Mouse (Mus musculus) embryonic facial prominence, embryonic 12.5 days (tissue): Measurements from ENCODE around the gene Gm28539. TPM values are rescaled to one million over a fixed set of nuclear protein-coding genes. Genes with fewer than 3 reads are reported as not detected.
"Not testable (repeated sequence)": the region's sequence is repeated elsewhere in the genome, so short reads cannot be mapped to it uniquely, and the experiment has no call there.

Experiments
- ATAC-seq: fragments of 200-750 bp; cut with Nextera tagmentation; 2 replicates; pipeline ENCODE4 v1.8.0; 2017; ENCODE audit not compliant: insufficient number of reproducible peaks, insufficient read depth, low FRiP score, low TSS enrichment
- H3K27ac ChIP-seq: fragments of 300-500 bp; sonication (generic); 2 replicates; pipeline ENCODE4 v1.5.1; 2016; ENCODE audit warnings: mild to moderate bottlenecking
- H3K27me3 ChIP-seq: fragments of 300-500 bp; sonication (generic); 2 replicates; pipeline ENCODE4 v1.6.1; 2016; ENCODE audit warnings: mild to moderate bottlenecking, moderate library complexity
- H3K36me3 ChIP-seq: fragments of 300-500 bp; sonication (generic); 2 replicates; pipeline ENCODE4 v1.6.1; 2016; ENCODE audit warnings: mild to moderate bottlenecking
- H3K4me1 ChIP-seq: fragments of 300-500 bp; sonication (generic); 2 replicates; pipeline ENCODE4 v1.6.1; 2016
- H3K4me2 ChIP-seq: fragments of 300-500 bp; sonication (generic); replicated peaks from 2 replicates; pipeline ENCODE4 v1.6.1; 2016; ENCODE audit warnings: mild to moderate bottlenecking, moderate library complexity
- H3K4me3 ChIP-seq: fragments of 300-500 bp; sonication (generic); 2 replicates; pipeline ENCODE4 v1.5.1; 2016; ENCODE audit warnings: mild to moderate bottlenecking
- H3K9ac ChIP-seq: fragments of 300-500 bp; sonication (generic); 2 replicates; pipeline ENCODE4 v1.6.1; 2016; ENCODE audit warnings: mild to moderate bottlenecking, moderate library complexity
- H3K9me3 ChIP-seq: fragments of 300-500 bp; sonication (generic); 2 replicates; pipeline ENCODE4 v1.6.1; 2016; ENCODE audit warnings: mild to moderate bottlenecking, moderate library complexity
- WGBS: fragments of 180-500 bp; shearing (Covaris S2); methylation state at CpG from one replicate; pipeline ENCODE4 v1.1.7; 2016; 5-methylcytosine and 5-hydroxymethylcytosine counted together
- polyA plus RNA-seq: library from polyadenylated mRNA; unstranded; fragments of >200 nt; fragmentation: Nextera tagmentation; extraction: Ambion mirVana; gene quantifications from 2 replicates; pipeline ENCODE4 v1.2.1, GENCODE M21; 2016

Gm28539 gene
- polyA plus RNA-seq, 1 experiment from 2014 or later, result not detected

DNA sequence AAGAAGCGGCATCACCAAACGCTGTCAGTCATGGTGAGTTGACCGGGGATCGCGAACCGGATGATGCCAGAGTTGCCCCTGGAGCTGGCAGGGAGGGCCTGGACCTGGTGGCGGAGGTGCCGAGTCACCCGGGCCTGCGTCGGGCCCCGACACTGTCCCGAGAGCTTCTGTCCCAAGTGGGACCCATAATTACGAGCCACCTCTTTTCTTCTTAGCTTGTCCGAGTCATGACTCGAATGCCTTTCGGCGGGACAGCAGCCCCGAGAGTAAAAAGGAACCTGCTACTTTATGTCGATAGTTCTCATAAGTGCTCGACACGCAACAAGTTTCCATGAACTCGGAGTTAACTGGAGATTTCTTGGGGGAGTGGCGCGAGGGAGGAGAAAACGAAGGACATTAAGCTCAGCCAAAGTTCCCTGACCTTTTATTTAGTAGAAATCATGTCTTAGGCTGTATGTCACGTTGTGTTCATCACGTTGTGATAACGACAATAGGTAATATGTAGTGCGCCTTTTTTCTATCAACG is 23.9 kb upstream of the Gm28539 start:
- Histone ChIP-seq H3K36me3 (peaks cover 37% of the 10 kb centered on the region), H3K9me3 (no peaks in the 10 kb centered on the region), H3K4me3 (peak overlapping the region; percentile 85), H3K27me3 (no peaks in the 10 kb centered on the region), H3K4me1 (peaks cover 17% of the 10 kb centered on the region), H3K27ac (peak overlapping the region; percentile 64; the same call in 1 of the 2 replicates), H3K4me2 (peak overlapping the region; percentile 87), H3K9ac (peak overlapping the region; percentile 80)
- peak; percentile 19 for ATAC-seq
- WGBS, result 2% methylated on average over 31 of the region's 31 CpGs

DNA sequence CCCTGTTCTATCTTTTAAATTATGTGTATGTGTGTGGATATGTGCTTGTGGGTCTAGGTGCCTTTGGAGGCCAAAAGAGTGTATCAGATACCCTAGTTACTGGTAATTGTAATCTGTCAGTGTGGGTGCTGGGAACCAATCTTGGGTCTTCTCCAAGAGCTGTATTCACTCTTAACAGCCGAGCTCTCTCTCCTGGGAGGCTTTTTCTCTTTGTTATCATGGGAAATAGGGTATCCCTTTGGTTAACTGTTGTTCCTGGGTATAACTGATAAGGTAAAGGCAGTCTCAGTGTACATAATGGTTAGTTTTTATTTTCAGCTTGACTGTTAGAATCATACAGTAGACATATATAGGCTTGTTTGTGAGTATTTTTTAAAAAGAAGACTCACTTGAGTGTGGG is 14.0 kb upstream of the Gm28539 start:
- WGBS, result 82% methylated on average over 1 of the region's 1 CpGs
- no peak for ATAC-seq
- no peaks in the 10 kb centered on the region for H3K9me3 ChIP-seq
- no peak overlapping the region for H3K4me3 ChIP-seq
- H3K27ac ChIP-seq, result no peak overlapping the region
- no peak overlapping the region for H3K9ac ChIP-seq
- peaks cover 96% of the 10 kb centered on the region for H3K36me3 ChIP-seq
- H3K27me3 ChIP-seq, result no peaks in the 10 kb centered on the region
- no peak overlapping the region for H3K4me2 ChIP-seq
- H3K4me1 ChIP-seq, result no peaks in the 10 kb centered on the region

DNA sequence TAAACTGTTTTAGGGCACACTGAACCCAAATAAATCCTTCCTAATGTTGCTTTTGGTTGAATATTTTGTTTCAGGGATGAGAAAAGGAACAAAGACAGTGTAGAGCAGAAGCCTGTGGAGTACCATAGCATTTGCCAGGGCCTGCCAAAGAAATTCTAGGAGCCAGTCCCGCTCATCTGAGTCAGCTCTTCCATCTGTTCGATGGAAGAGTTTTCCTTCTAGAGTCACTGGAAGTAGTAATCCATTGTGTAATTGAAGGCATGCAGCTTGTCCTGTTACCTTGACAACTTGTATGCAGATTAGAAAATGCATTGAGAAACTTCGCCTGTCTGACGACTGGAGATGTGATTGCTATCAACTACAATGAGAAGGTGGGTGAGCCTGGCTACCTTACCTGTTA is 13.5 kb upstream of the Gm28539 start:
- peaks cover 97% of the 10 kb centered on the region for H3K36me3 ChIP-seq
- no peak for ATAC-seq
- H3K4me1 ChIP-seq, result no peaks in the 10 kb centered on the region
- no peak overlapping the region for H3K9ac ChIP-seq
- no peaks in the 10 kb centered on the region for H3K9me3 ChIP-seq
- WGBS, result 84% methylated on average over 4 of the region's 4 CpGs
- H3K4me2 ChIP-seq, result no peak overlapping the region
- H3K27ac ChIP-seq, result no peak overlapping the region
- no peak overlapping the region for H3K4me3 ChIP-seq
- H3K27me3 ChIP-seq, result no peaks in the 10 kb centered on the region

DNA sequence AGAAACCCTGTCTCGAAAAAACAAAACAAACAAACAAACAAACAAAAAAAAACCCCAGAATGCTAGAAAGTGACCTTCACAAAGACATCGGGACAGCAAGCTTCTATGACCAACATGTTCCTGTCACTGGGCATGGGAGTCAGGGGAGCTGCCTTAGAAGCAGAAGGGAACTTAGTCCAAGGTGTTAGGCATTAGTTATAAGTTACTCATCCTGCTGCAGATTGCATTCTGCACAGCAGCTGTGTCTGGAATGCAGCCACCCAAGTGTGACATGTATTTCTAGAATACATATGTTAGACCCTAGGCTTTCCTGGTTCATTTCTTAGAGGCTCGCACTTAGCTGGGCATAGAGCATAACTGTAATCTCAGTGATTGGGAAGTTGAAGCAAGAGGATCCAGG is 7.8 kb upstream of the Gm28539 start:
- no peak overlapping the region for H3K27ac ChIP-seq
- ATAC-seq, result no peak
- 92% methylated on average over 3 of the region's 3 CpGs for WGBS
- no peaks in the 10 kb centered on the region for H3K27me3 ChIP-seq
- no peak overlapping the region for H3K4me3 ChIP-seq
- peaks cover 82% of the 10 kb centered on the region for H3K36me3 ChIP-seq
- H3K9ac ChIP-seq, result no peak overlapping the region
- H3K4me1 ChIP-seq, result no peaks in the 10 kb centered on the region
- no peaks in the 10 kb centered on the region for H3K9me3 ChIP-seq
- H3K4me2 ChIP-seq, result no peak overlapping the region

DNA sequence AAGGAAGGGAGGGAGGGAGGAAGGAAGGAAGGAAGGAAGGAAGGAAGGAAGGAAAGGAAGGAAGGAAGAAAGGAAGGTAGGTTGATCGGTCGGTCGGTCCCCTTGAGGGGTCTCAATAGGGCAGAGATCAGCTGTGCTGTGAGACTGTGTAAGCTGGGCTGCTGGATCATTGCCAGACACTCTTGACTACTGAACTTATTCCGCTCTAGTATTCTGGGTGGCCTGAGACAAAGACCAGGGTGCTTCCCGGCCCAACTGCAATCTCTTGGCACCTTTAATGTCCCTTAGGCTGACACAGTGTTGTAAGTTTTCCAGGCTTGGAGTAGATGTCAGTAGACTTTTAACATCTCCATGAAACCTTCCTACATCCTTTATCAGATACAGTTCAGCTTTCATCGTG is 7.3 kb upstream of the Gm28539 start:
- H3K4me1 ChIP-seq, result no peaks in the 10 kb centered on the region
- 90% methylated on average over 6 of the region's 6 CpGs for WGBS
- no peak overlapping the region for H3K4me3 ChIP-seq
- ATAC-seq, result no peak
- peaks cover 84% of the 10 kb centered on the region for H3K36me3 ChIP-seq
- no peak overlapping the region for H3K9ac ChIP-seq
- H3K27ac ChIP-seq, result no peak overlapping the region
- H3K9me3 ChIP-seq, result no peaks in the 10 kb centered on the region
- no peaks in the 10 kb centered on the region for H3K27me3 ChIP-seq
- H3K4me2 ChIP-seq, result no peak overlapping the region

DNA sequence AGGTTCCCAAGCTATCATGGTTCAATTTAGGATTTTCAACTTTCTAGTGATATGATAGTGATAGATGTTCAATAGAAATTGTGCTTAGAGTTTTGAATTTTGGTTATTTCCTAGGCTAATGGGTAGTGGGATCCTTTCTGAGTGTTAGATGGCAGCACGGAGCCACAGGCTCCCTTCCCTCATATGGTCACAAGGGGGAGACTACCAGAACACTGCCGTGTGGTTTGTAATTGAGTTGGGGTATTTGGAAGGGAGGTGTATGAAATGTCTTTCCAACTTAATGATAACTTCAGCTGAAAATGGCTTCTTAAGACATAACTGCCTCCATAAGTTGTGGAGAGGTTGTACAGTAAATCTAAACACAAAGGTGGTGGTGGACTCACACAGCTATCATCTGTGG is 2.9 kb upstream of the Gm28539 start:
- no peak for ATAC-seq
- Histone ChIP-seq H3K27ac (no peak overlapping the region), H3K9ac (no peak overlapping the region), H3K9me3 (no peaks in the 10 kb centered on the region), H3K36me3 (peaks cover 48% of the 10 kb centered on the region), H3K4me3 (no peak overlapping the region), H3K27me3 (no peaks in the 10 kb centered on the region), H3K4me1 (peaks cover 4% of the 10 kb centered on the region; the same call in 1 of the 2 replicates), H3K4me2 (no peak overlapping the region)
- WGBS, result 69% methylated on average over 2 of the region's 2 CpGs

DNA sequence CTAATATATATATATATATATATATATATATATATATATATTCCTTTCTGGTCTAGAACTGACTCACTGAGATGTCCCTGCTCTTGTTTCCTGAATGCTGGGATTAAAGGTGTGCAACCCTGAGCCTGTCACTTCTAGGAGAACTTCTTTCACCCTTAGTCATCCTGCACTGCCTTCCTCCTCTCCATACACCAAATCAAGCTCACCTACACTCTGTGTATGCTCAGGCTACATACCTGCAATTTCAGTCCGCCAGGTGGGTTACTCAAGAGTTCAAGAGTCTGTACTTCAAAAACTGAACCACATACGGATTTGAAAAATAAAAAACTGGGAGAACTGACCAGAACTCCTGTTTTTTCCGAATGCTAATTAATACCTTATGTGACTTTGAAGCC is 314 bp upstream of the Gm28539 start:
- no peaks in the 10 kb centered on the region for H3K9me3 ChIP-seq
- peak overlapping the region; percentile 70 for H3K4me2 ChIP-seq
- peak; percentile 39; the same call in 1 of the 2 replicates for ATAC-seq
- WGBS, result 22% methylated on average over 3 of the region's 3 CpGs
- H3K4me1 ChIP-seq, result peaks cover 4% of the 10 kb centered on the region; the same call in 1 of the 2 replicates
- peaks cover 27% of the 10 kb centered on the region for H3K36me3 ChIP-seq
- H3K27ac ChIP-seq, result no peak overlapping the region
- H3K4me3 ChIP-seq, result peak overlapping the region; percentile 95
- H3K27me3 ChIP-seq, result no peaks in the 10 kb centered on the region
- peak overlapping the region; percentile 85; the same call in 1 of the 2 replicates for H3K9ac ChIP-seq

DNA sequence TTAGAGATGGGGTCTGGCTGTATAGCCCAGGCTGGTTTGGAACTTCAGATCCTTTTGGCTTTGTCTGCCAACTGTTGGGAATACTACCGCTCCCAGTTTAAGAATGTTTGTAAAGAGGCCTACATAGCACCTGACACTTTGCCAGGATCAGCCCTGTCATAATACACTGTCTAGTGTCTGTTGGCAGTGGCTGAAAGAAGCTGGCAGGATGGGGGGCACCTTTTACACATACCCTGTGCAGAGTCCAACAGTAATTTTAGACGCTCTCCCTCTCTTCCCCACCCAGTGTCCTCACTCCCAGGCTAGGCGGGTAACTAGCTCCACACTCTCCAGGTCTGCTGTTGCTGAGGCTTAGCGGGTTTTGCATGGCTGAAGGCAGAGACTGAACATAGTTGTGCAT is 2.0 kb downstream of the Gm28539 start:
- Histone ChIP-seq H3K9ac (no peak overlapping the region), H3K4me1 (peaks cover 4% of the 10 kb centered on the region; the same call in 1 of the 2 replicates), H3K9me3 (no peaks in the 10 kb centered on the region), H3K4me3 (no peak overlapping the region), H3K4me2 (no peak overlapping the region), H3K36me3 (peaks cover 13% of the 10 kb centered on the region), H3K27me3 (no peaks in the 10 kb centered on the region), H3K27ac (no peak overlapping the region)
- no peak for ATAC-seq
- 96% methylated on average over 4 of the region's 4 CpGs for WGBS

DNA sequence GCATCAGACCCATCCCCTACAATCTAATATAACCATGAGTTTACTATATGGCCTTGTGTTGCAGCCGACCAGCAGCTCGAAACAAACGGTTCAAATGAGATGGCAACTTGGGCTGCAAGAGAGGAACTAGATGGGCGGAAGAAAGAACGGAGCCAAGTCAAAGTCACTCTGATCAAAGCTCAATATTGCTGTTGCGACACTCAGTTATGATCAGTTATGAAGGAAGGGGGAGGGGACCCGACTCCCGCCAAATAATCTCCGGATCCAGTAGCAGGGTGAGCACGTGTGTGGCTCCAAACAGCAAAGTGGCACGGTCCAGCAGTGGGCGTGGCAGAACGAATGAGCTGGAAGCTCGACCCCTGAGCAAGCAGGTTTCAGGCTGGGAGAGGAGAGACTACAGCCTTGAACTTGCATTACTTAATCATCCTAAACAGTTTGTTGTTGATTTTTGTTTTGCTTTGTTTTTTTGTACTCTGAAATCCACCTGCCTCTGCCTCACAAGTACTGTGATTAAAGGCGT is 10.0 kb downstream of the Gm28539 start:
- Histone ChIP-seq H3K4me2 (no peak overlapping the region), H3K4me3 (no peak overlapping the region), H3K4me1 (no peaks in the 10 kb centered on the region), H3K9ac (no peak overlapping the region), H3K27ac (no peak overlapping the region), H3K27me3 (no peaks in the 10 kb centered on the region), H3K9me3 (no peaks in the 10 kb centered on the region), H3K36me3 (no peaks in the 10 kb centered on the region; the same call in 1 of the 2 replicates)
- no peak for ATAC-seq
- WGBS, result 89% methylated on average over 15 of the region's 15 CpGs

DNA sequence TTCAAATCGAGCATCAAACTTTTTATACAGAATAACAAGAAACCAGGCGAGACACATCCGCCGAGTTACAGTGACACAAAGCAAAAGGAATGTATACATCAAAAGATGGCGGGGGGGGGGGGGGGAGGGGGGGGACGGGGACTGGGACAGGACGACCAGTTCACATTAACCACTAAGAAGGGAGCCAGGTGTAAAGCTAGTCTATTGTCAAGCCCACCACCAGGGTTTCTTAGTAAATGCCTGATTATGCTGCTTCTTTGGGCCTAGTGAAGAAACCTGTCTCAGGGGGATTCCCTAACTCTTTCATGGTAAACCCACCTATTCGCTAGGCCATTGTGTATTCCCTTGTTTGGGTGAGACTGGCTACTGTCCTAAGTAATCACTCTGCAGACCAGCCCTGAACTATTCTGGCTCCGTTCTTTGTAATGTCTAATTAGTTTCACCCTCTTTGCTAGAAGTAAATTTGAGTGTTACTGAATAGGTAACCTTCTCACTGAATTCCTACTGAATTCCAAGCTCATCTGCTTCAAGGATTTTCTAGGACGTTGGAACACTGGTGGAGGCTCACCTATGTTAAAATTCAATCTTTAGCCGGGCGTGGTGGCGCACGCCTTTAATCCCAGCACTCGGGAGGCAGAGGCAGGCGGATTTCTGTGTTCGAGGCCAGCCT is 13.3 kb downstream of the Gm28539 start:
- not testable (repeated sequence) for H3K4me3 ChIP-seq, H3K9me3 ChIP-seq, H3K4me2 ChIP-seq, H3K9ac ChIP-seq, H3K36me3 ChIP-seq, H3K27ac ChIP-seq, H3K27me3 ChIP-seq, ATAC-seq, H3K4me1 ChIP-seq
- 84% methylated on average over 17 of the region's 17 CpGs for WGBS

DNA sequence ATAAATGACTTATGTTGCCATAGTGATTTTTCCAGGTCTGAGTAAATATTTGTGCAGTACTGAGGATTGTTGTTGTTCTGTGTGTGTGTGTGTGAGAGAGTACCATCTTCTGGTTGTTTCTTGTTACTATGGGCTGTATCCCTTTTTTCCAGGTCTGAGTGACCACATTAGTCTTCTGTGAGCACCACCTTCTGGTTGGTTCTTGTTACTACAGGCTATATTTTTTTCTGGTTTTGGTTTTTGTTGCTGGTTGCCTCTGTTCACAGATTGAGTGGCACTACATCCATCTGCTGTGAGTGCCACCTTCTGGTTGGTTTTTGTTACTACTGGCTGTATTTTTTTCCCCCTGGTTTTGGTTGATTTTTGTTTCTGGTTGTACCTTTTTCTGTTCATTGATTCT is 22.2 kb downstream of the Gm28539 start:
- no peak for ATAC-seq
- H3K4me3 ChIP-seq, result no peak overlapping the region
- H3K9ac ChIP-seq, result no peak overlapping the region
- no peaks in the 10 kb centered on the region for H3K36me3 ChIP-seq
- no peaks in the 10 kb centered on the region for H3K4me1 ChIP-seq
- H3K9me3 ChIP-seq, result no peaks in the 10 kb centered on the region
- no peak overlapping the region for H3K4me2 ChIP-seq
- H3K27me3 ChIP-seq, result no peaks in the 10 kb centered on the region
- no peak overlapping the region for H3K27ac ChIP-seq

DNA sequence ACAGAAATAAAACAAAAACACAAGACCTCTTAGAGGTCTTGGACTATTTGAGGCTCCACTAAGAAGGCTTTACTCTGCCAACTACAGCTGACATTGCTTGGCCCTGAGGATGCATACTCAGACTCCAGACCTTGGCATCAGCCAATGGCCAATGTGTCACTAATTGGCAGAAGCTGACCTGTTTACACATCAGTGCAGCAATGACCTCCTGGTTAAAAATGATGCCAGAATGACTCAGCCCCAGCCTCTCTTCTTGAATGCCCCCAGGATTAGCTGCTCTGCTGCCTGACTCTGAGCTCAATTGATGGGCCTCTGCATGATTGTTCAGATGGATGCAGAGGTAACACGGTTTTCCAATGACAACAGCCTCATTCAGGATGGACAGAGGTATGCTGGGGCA is 23.8 kb downstream of the Gm28539 start:
- WGBS, result 63% methylated on average over 1 of the region's 1 CpGs
- H3K4me3 ChIP-seq, result no peak overlapping the region
- no peaks in the 10 kb centered on the region for H3K36me3 ChIP-seq
- no peaks in the 10 kb centered on the region for H3K9me3 ChIP-seq
- H3K4me2 ChIP-seq, result no peak overlapping the region
- no peaks in the 10 kb centered on the region for H3K4me1 ChIP-seq
- H3K27ac ChIP-seq, result no peak overlapping the region
- H3K27me3 ChIP-seq, result no peaks in the 10 kb centered on the region
- no peak overlapping the region for H3K9ac ChIP-seq
- no peak for ATAC-seq
